Mouse (Mus musculus): ENCODE measurements around the gene Mipol1. TPM values are rescaled to one million over a fixed set of nuclear protein-coding genes. Genes with fewer than 3 reads are reported as not detected.

Gene Mipol1
- polyA plus RNA-seq (2014; fragmentation: Nextera tagmentation; extraction: Ambion mirVana), result 5.1 TPM in 2 replicates

DNA sequence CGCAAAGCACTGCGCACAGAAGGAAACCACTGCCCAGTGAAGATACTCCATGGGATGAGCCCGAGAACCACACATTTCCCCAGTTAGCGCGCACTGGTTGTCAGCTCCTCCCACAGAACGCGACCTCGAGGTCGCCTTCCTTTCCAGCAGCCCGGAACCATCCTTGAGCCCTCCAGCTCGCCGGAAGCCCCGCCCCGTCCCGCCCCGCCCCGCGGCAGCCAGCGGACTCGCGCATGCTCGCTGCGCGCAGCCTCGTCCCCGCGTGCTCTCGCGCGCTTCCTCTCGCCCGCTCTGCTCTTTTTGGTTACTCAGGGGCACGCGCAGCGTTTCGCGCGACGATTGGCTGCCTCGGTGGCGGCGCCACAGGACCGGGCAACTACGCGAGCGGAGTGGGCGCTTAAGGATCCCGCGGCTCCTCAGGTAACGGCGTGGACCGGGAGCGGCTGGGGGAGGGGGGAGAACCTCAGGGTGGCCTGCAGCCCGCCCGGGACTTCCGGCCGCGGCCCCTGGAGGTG, at the start of gene Mipol1, which contains the start of gene Prps1l3:
Mipol1 (plus strand) TSS at position 236 of the 515 bp plus-strand sequence.
Prps1l3 (plus strand) TSS at position 221 of the 515 bp plus-strand sequence.
- H3K27me3 ChIP-seq (ENCODE audit: control insufficient read depth, insufficient read depth, low read length), result no peaks in the 10 kb centered on the region
- H3K4me2 ChIP-seq (ENCODE audit: low read depth, low read length), result peak within 1 kb of the TSS; percentile 62
- H3K4me3 ChIP-seq (ENCODE audit: low read depth, low read length), result peak within 1 kb of the TSS; percentile 81
- peak within 1 kb of the TSS; percentile 74 for H3K27ac ChIP-seq (ENCODE audit: low read depth, low read length)
- no peaks in the 10 kb centered on the region for H3K9me3 ChIP-seq (ENCODE audit: control insufficient read depth, low read length)
- ATAC-seq (ENCODE audit: low read depth), result peak; percentile 98
- H3K9ac ChIP-seq (replicated peaks; ENCODE audit: low read depth, low read length), result peak within 1 kb of the TSS; percentile 74
- no peaks in the 10 kb centered on the region for H3K36me3 ChIP-seq (ENCODE audit: control insufficient read depth, insufficient read depth, low read length)
- H3K4me1 ChIP-seq (ENCODE audit: control insufficient read depth, insufficient read depth, low read length), result no peaks in the 10 kb centered on the region
- under 1% methylated on average over 58 of the region's 58 CpGs for WGBS

GRCm38 (mm10) chr12:57184401-57185147, 45.7 kb upstream of the Mipol1 start:
- Histone ChIP-seq H3K27ac (ENCODE audit: low read depth, low read length) (no peak overlapping the region), H3K36me3 (ENCODE audit: control insufficient read depth, insufficient read depth, low read length) (no peaks in the 10 kb centered on the region), H3K27me3 (ENCODE audit: control insufficient read depth, insufficient read depth, low read length) (no peaks in the 10 kb centered on the region), H3K9ac (replicated peaks; ENCODE audit: low read depth, low read length) (no peak overlapping the region), H3K4me2 (ENCODE audit: low read depth, low read length) (no peak overlapping the region), H3K9me3 (ENCODE audit: control insufficient read depth, low read length) (no peaks in the 10 kb centered on the region), H3K4me1 (ENCODE audit: control insufficient read depth, insufficient read depth, low read length) (no peaks in the 10 kb centered on the region), H3K4me3 (ENCODE audit: low read depth, low read length) (no peak overlapping the region)
- ATAC-seq (ENCODE audit: low read depth), result no peak
- 75% methylated on average over 2 of the region's 2 CpGs for WGBS

GRCm38 (mm10) chr12:57185475-57185874, 44.8 kb upstream of the Mipol1 start:
- no peak for ATAC-seq (ENCODE audit: low read depth)
- no peak overlapping the region for H3K4me3 ChIP-seq (ENCODE audit: low read depth, low read length)
- no peaks in the 10 kb centered on the region for H3K27me3 ChIP-seq (ENCODE audit: control insufficient read depth, insufficient read depth, low read length)
- no peaks in the 10 kb centered on the region for H3K9me3 ChIP-seq (ENCODE audit: control insufficient read depth, low read length)
- H3K36me3 ChIP-seq (ENCODE audit: control insufficient read depth, insufficient read depth, low read length), result no peaks in the 10 kb centered on the region
- H3K4me1 ChIP-seq (ENCODE audit: control insufficient read depth, insufficient read depth, low read length), result no peaks in the 10 kb centered on the region
- WGBS, result 0% methylated on average over 1 of the region's 1 CpGs
- H3K4me2 ChIP-seq (ENCODE audit: low read depth, low read length), result no peak overlapping the region
- H3K27ac ChIP-seq (ENCODE audit: low read depth, low read length), result no peak overlapping the region
- H3K9ac ChIP-seq (replicated peaks; ENCODE audit: low read depth, low read length), result no peak overlapping the region

GRCm38 (mm10) chr12:57186126-57186525, 44.1 kb upstream of the Mipol1 start:
- Histone ChIP-seq H3K9ac (replicated peaks; ENCODE audit: low read depth, low read length) (no peak overlapping the region), H3K36me3 (ENCODE audit: control insufficient read depth, insufficient read depth, low read length) (no peaks in the 10 kb centered on the region), H3K4me2 (ENCODE audit: low read depth, low read length) (no peak overlapping the region), H3K27me3 (ENCODE audit: control insufficient read depth, insufficient read depth, low read length) (no peaks in the 10 kb centered on the region), H3K27ac (ENCODE audit: low read depth, low read length) (no peak overlapping the region), H3K9me3 (ENCODE audit: control insufficient read depth, low read length) (no peaks in the 10 kb centered on the region), H3K4me3 (ENCODE audit: low read depth, low read length) (no peak overlapping the region), H3K4me1 (ENCODE audit: control insufficient read depth, insufficient read depth, low read length) (no peaks in the 10 kb centered on the region)
- no peak for ATAC-seq (ENCODE audit: low read depth)
- WGBS, result 76% methylated on average over 2 of the region's 2 CpGs

DNA sequence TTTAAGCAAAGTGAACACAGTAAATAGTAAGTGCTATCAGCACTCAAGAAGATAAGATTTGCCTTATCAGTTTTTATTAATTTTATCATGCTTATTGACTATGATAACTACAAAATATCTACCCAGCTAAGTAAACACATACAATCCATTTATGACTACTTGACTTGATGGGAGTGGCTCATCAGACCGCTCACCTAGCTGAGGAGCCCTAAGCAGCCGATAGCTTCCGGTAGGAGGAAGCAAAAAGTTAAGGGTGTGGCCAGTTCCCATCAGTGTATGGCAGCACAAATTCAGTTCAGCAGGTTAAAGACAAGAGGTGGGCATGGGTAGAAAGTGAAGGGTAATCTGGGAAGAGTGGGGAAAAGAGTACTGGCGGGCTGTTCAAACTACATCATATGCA, 43.2 kb upstream of the Mipol1 start:
- Histone ChIP-seq H3K9me3 (ENCODE audit: control insufficient read depth, low read length) (no peaks in the 10 kb centered on the region), H3K4me3 (ENCODE audit: low read depth, low read length) (no peak overlapping the region), H3K4me2 (ENCODE audit: low read depth, low read length) (no peak overlapping the region), H3K27me3 (ENCODE audit: control insufficient read depth, insufficient read depth, low read length) (no peaks in the 10 kb centered on the region), H3K27ac (ENCODE audit: low read depth, low read length) (no peak overlapping the region), H3K36me3 (ENCODE audit: control insufficient read depth, insufficient read depth, low read length) (no peaks in the 10 kb centered on the region), H3K9ac (replicated peaks; ENCODE audit: low read depth, low read length) (no peak overlapping the region), H3K4me1 (ENCODE audit: control insufficient read depth, insufficient read depth, low read length) (no peaks in the 10 kb centered on the region)
- WGBS, result 91% methylated on average over 4 of the region's 4 CpGs
- ATAC-seq (ENCODE audit: low read depth), result no peak

GRCm38 (mm10) chr12:57194609-57195008, 35.6 kb upstream of the Mipol1 start:
- Histone ChIP-seq H3K4me1 (ENCODE audit: control insufficient read depth, insufficient read depth, low read length) (0 out of 2 replicates have a peak, but pooled peaks cover 3% of the 10 kb centered on the region), H3K27me3 (ENCODE audit: control insufficient read depth, insufficient read depth, low read length) (peaks cover 14% of the 10 kb centered on the region), H3K27ac (ENCODE audit: low read depth, low read length) (no peak overlapping the region), H3K4me2 (ENCODE audit: low read depth, low read length) (no peak overlapping the region), H3K36me3 (ENCODE audit: control insufficient read depth, insufficient read depth, low read length) (no peaks in the 10 kb centered on the region), H3K9me3 (ENCODE audit: control insufficient read depth, low read length) (no peaks in the 10 kb centered on the region), H3K4me3 (ENCODE audit: low read depth, low read length) (no peak overlapping the region), H3K9ac (replicated peaks; ENCODE audit: low read depth, low read length) (no peak overlapping the region)
- no peak for ATAC-seq (ENCODE audit: low read depth)
- WGBS, result 20% methylated on average over 3 of the region's 3 CpGs

GRCm38 (mm10) chr12:57196286-57196607, 34.0 kb upstream of the Mipol1 start:
- 0 out of 2 replicates have a peak, but pooled peaks cover 3% of the 10 kb centered on the region for H3K4me1 ChIP-seq (ENCODE audit: control insufficient read depth, insufficient read depth, low read length)
- H3K36me3 ChIP-seq (ENCODE audit: control insufficient read depth, insufficient read depth, low read length), result no peaks in the 10 kb centered on the region
- H3K4me2 ChIP-seq (ENCODE audit: low read depth, low read length), result peak overlapping the region; percentile 80
- WGBS, result 4% methylated on average over 8 of the region's 8 CpGs
- peaks cover 14% of the 10 kb centered on the region for H3K27me3 ChIP-seq (ENCODE audit: control insufficient read depth, insufficient read depth, low read length)
- no peak for ATAC-seq (ENCODE audit: low read depth)
- H3K9me3 ChIP-seq (ENCODE audit: control insufficient read depth, low read length), result no peaks in the 10 kb centered on the region
- H3K27ac ChIP-seq (ENCODE audit: low read depth, low read length), result no peak overlapping the region
- peak overlapping the region; percentile 39 for H3K4me3 ChIP-seq (ENCODE audit: low read depth, low read length)
- H3K9ac ChIP-seq (replicated peaks; ENCODE audit: low read depth, low read length), result no peak overlapping the region

DNA sequence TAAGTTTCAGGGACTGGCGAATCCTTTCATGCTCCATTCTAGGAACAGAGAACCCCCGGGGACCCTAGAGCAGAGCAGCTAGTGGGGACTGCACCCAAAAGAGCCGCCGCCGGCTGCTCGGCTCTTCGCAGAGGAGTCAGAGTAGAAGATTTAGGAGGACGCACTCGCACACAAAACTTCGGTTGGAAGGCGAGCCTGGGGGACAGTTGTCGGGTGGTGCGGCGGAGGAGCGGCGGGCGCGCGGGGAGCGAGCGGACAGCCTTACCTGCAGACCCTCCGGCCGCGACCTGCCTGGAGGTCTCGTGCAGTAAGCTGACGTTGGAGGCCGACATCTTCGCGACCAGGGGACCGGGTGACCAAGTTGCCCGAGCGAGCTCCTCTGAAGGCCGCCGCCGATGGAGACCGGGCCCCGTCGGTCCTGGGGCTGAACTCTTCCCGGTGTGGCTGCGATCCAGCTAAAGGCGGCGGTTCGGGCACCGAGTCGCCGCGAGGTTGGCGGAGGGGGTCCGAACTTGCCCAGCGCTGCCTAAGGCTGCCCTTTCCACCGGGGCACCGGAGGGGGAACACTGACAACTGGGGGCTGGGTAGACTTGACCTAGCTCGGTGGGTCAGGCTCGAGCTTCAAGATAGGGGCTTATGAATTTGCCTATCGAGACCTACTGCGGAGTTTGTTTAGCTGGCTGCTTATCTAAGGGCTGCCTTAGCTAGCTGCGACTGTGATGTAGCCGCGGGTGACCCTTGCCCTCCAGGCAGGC, 33.4 kb upstream of the Mipol1 start:
- no peaks in the 10 kb centered on the region for H3K9me3 ChIP-seq (ENCODE audit: control insufficient read depth, low read length)
- H3K9ac ChIP-seq (replicated peaks; ENCODE audit: low read depth, low read length), result peak overlapping the region; percentile 41
- WGBS, result under 1% methylated on average over 49 of the region's 59 CpGs
- H3K4me3 ChIP-seq (ENCODE audit: low read depth, low read length), result peak overlapping the region; percentile 39
- peaks cover 14% of the 10 kb centered on the region for H3K27me3 ChIP-seq (ENCODE audit: control insufficient read depth, insufficient read depth, low read length)
- H3K4me1 ChIP-seq (ENCODE audit: control insufficient read depth, insufficient read depth, low read length), result 0 out of 2 replicates have a peak, but pooled peaks cover 3% of the 10 kb centered on the region
- no peak overlapping the region for H3K27ac ChIP-seq (ENCODE audit: low read depth, low read length)
- H3K4me2 ChIP-seq (ENCODE audit: low read depth, low read length), result peak overlapping the region; percentile 80
- H3K36me3 ChIP-seq (ENCODE audit: control insufficient read depth, insufficient read depth, low read length), result no peaks in the 10 kb centered on the region
- peak; percentile 68 for ATAC-seq (ENCODE audit: low read depth)

Data from neural tube, embryonic 14.5 days (tissue).